Mouse (Mus musculus) splenic B cell, adult 2 months (primary cell): ENCODE measurements around the gene Shisa2.

ENCODE experiments used
- DNase-seq: peaks from one replicate; pipeline ENCODE4 v3.0.0-alpha.2; 2011; ENCODE audit warnings: low read depth, low spot score
- H3K27me3 ChIP-seq: 2 replicates; pipeline ENCODE4 v1.6.1; 2012; ENCODE audit warnings: mild to moderate bottlenecking, low read length, moderate library complexity, mixed read lengths; ENCODE audit not compliant: control insufficient read depth, poor library complexity, insufficient read depth, severe bottlenecking
- H3K36me3 ChIP-seq: 2 replicates; pipeline ENCODE4 v1.6.1; 2012; ENCODE audit warnings: mild to moderate bottlenecking, low read length, moderate library complexity, mixed read lengths; ENCODE audit not compliant: control insufficient read depth, poor library complexity, insufficient read depth, severe bottlenecking

Gene Shisa2

DNA sequence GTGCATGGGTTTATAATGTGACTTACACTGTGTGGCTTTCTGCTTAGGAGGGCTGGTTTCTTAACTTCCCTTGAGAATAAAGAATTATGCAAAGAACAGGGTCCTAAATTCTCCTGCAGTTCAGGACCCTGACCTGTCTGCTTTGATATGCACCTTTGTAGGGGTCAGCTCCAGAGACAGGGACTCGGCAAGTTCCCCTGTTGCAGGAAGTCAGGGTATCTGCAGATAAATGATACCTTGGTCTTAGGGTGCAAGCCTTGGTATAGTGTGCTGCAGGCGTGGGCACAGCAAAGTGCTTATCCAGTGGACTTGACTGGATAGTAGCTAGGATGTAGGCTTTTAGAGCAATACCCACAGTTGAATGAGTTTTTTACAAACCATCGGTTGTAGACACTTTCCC, 19.8 kb downstream of the Shisa2 start:
- H3K36me3 ChIP-seq, result no peaks in the 10 kb centered on the region
- DNase-seq, result no peak
- H3K27me3 ChIP-seq, result no peaks in the 10 kb centered on the region

DNA sequence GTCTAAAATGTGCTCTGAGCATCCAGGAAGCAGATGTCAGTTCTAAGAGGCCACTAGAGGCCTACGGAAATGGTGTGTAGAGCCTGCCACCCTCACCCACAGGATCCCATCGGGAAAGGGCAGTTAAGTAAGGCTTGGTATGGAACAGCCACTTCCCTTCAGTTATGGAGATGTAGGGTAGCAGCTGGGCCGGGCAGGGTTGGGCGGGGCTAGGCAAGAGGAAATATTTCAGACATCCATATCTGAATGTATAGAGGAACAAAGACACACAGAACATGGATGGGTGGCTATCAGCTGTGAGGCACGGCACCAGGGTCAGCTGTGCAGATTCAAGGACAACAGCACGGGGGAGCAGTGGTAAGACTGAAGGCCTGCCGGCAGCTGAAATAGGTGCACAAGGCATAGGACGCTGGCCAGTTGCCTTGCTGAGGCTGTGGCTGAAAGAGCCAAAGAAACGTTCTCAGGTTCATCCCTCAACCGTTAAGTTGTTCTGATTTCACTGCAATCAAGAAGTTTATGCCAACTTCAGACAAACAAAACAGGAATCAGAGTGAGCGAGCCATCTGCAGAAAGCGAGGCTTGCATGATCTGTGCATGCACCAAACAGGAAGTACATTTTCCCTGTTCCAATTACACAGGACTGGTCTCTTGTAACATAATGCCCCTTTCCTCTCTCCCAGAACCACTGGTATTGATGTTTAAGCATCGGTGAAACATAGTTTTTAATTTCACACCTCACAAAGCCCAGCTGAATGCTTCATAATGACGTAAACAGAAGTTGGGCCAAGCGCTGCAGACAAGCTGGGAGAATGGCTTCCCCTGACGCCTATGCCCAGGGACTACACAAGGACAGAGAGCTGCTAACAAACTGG, 22.0 kb downstream of the Shisa2 start:
- no peaks in the 10 kb centered on the region for H3K27me3 ChIP-seq
- no peaks in the 10 kb centered on the region for H3K36me3 ChIP-seq
- no peak for DNase-seq

DNA sequence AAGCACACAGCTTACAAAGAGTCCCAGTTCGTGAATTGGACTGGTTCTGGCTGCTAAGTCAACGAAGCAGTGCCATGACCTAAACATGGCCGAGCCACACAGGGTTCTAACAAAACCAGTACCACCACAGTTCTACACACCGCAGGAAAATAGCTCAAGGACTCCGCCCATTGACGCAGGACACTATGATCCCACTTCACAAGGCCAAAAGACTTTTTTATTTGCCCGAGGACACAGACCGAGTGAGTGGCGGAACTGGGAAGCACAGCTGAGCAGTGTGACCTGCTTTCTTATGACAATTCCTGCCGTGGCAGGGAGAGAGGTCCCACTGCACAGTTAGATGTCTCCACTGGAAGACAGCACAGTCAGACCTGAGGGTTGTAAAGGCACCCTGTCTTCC, 23.5 kb downstream of the Shisa2 start:
- H3K27me3 ChIP-seq, result no peaks in the 10 kb centered on the region
- no peak for DNase-seq
- no peaks in the 10 kb centered on the region for H3K36me3 ChIP-seq

DNA sequence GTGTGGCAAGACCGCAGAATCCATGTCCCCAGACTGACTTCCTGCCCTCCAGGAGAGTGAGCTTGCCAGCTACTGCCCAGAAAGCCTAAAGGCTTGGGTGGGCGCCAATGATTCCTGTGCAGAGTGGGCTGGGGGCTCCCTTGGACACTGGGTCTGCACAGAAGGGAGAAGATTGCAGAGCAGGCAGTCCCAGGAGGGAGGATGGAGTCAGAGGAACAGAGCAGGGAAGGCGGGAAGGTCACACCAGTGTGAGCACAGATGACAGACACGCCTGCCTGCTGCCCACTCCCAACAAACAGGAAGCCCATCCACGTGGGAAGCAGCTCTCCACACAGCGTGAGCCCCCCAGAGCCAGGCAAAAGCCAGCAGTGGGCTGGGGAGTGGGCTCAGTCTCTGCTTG, 24.2 kb downstream of the Shisa2 start:
- Histone ChIP-seq H3K36me3 (no peaks in the 10 kb centered on the region), H3K27me3 (no peaks in the 10 kb centered on the region)
- no peak for DNase-seq

DNA sequence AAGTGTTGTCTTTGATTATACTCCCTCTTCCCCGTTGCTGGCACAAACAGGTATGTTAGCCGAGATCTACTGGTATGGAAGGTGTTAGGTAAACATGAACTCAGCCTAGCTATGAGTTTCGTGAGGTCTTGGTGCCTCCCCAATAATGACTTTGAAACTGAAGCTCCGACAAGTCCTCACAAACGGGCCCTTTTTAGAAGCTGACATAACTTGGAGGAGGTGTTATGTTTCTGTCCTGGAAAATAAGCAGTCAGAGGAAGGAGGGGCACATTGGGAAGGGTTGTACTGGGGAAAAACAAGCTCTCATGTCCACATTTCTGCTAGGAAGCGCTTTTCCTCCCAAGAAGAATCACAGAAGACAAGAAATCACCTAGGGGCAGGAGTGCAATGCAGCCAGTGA, 31.5 kb downstream of the Shisa2 start:
- no peak for DNase-seq
- H3K27me3 ChIP-seq, result no peaks in the 10 kb centered on the region
- no peaks in the 10 kb centered on the region for H3K36me3 ChIP-seq

DNA sequence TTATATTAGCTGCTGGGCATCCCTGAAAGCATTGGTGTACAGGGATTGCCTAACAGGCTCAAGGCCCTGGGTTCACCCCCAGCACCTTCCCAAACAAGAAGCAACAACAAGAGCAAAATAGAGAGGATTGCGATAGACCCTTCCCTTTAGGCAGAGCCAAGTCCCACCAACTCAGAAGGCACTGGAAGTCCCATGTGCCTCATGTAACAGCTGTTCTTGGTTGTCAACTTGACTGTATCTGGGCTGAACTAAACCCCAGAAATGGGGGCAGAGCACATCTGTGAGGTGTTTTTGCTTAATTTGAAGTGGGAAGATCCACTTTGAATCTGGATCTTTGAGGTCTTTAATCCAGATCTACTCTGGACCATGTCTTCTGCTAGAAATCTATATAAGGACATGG, 32.0 kb downstream of the Shisa2 start:
- no peak for DNase-seq
- no peaks in the 10 kb centered on the region for H3K36me3 ChIP-seq
- no peaks in the 10 kb centered on the region for H3K27me3 ChIP-seq

DNA sequence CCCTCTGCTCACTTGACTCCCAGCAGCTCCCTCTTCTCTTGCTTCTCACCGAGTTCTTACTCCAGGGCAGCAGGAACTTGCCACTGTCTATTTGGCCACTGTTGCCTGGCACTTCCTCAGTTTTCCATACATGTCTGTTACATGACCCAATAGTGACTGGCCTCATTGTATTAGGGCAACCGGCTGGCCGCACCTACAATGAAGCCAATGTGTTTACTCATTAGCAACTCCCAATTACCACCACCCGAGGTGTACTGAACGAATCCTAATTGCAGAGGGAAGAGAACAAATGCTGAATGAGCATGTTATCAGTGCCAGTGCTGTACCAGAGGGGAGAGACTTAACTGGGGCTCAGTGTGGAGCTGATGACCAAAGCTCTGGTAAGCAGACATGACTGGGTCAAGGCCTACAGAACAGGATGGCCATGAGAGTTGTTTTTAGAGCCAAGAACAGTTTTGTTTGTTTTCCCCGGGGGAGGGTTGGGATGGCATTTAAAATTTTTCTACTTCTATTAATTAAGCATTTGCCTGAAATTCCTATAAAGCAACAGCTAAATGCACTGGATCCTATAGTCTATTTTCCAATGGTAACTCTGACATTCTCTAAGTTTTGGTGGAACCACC, 47.9 kb downstream of the Shisa2 start:
- no peak for DNase-seq
- no peaks in the 10 kb centered on the region for H3K36me3 ChIP-seq

DNA sequence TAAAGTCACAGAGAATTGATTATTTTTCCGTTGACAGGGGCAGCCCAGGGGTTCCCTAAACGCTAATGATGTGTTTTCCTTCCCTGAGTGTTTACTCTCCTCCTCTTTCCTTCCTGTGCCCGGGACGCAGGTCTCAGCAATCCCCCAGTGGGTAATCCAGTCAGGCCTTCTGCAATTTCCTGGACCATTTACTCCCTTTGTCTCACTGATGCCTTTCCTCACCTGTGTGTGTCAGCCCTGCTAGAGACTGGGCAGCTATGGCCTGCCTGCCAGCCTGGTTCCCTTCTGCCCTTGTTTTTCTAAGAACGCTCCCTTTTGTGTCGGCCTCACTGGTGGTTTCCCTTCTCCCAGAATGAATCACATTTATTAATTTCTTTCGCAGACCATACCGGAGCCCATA, 49.4 kb downstream of the Shisa2 start:
- no peak for DNase-seq

More for the DNA sequence above, 47.9 kb downstream of the Shisa2 start:
- H3K27me3 ChIP-seq, result no peaks in the 10 kb centered on the region

DNA sequence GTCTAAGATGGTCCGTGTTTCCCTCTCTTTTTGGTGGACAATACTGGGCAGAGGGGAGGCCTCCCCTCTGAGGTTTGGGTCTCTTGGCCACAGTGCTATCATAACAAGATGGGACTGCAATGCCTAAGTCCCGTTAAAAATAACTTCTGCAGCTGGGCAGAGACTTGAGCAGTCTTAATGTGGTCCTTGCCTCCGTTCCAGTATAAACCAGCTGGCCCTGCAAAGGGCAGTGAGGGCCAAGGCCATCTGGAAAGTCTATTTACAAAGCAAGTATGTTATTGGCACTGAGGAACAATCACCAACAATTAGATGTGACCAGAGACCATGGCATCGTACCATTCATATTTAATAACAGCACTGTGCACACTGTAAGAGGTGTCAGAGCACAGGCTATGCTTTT, 50.2 kb downstream of the Shisa2 start:
- no peaks in the 10 kb centered on the region for H3K27me3 ChIP-seq
- H3K36me3 ChIP-seq, result no peaks in the 10 kb centered on the region
- no peak for DNase-seq

More for the DNA sequence above, 49.4 kb downstream of the Shisa2 start:
- Histone ChIP-seq H3K36me3 (no peaks in the 10 kb centered on the region), H3K27me3 (no peaks in the 10 kb centered on the region)

DNA sequence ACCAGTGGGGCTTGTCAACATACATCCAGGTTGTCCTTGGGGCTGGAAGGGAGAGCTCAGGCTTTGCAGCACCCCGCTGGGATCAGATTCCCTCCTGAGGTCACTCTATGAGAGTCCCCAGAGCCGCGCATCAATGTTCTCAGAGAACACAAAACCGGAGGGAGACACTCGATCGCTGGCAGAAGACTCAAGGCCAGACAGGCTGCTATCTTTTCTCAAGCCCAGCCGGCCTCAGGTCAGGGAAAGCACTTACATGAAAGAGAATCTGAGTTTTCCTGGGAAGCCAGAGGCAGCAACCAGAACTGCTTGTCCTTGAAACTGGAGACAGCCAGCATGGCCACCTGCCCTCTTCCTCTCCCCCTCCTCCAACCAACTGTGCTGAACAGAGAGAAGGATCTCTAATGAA, 52.5 kb downstream of the Shisa2 start:
- Histone ChIP-seq H3K27me3 (no peaks in the 10 kb centered on the region), H3K36me3 (no peaks in the 10 kb centered on the region)
- no peak for DNase-seq
